Mouse (Mus musculus): ENCODE data around the gene 4932411N23Rik. TPM values are rescaled to one million over a fixed set of nuclear protein-coding genes. Genes with fewer than 3 reads are reported as not detected.

4932411N23Rik gene
- polyA plus RNA-seq (2015; fragmentation: Illumina TruSeq; extraction: RNeasy Lipid Tissue Mini Kit (QIAGEN cat#74804); ENCODE audit: insufficient read depth, low replicate concordance) = not detected

DNA sequence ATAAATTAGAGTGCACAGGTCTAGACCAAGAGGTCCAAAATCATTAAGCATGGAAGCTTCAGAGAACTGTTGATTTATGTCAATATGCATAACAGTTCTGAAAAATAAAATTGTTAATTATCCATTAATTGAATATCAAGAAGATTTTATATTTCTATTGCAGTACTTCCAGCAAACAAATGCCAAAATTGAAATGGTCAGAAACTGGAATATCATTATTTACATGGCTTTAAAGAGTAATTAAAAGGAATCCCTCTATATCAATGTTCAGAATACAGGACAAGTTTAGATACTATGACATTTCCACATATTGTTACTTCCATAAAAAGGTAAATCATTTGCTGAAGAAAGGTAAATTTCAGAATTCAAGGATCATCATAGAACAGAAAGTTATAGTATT is at the start of gene 4932411N23Rik:
Gene 4932411N23Rik, minus strand, starts transcription at position 101 of the 400 bp plus-strand sequence.

Other genes with a start within 250 kb of the 4932411N23Rik start
- gene Gm382, start 224.1 kb upstream of the 4932411N23Rik start, polyA plus RNA-seq (2015; fragmentation: Illumina TruSeq; extraction: RNeasy Lipid Tissue Mini Kit (QIAGEN cat#74804); ENCODE audit: insufficient read depth, low replicate concordance) = not detected